Mouse (Mus musculus): ENCODE measurements around the gene Oser1. TPM values are rescaled to one million over a fixed set of nuclear protein-coding genes. Genes with fewer than 3 reads are reported as not detected.

Gene Oser1
- polyA plus RNA-seq (2015; fragmentation: Nextera tagmentation; extraction: Ambion mirVana) = 56.9 and 58.7 TPM in 2 replicates

DNA sequence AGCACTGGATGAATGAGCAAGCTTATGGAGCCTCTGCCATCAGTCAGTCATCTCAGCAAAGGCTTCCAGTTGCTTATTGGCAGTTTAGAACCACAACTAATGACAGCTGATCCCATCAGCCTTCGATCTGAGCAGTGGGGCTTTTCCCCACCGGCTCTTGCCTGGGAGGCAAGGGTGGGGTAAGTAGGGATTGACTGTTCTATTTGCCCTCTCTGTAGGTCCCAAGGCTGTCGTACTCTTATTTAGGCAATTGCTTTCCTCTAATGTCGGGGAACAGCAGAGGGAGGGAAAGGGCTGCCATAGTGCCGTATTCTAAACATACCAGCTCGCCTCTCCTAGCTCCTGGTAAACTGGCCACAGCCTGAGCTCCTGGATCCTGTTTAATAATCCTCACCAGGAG, at the start of gene Oser1:
Oser1 (minus strand) TSS at position 101 of the 400 bp plus-strand sequence.

DNA sequence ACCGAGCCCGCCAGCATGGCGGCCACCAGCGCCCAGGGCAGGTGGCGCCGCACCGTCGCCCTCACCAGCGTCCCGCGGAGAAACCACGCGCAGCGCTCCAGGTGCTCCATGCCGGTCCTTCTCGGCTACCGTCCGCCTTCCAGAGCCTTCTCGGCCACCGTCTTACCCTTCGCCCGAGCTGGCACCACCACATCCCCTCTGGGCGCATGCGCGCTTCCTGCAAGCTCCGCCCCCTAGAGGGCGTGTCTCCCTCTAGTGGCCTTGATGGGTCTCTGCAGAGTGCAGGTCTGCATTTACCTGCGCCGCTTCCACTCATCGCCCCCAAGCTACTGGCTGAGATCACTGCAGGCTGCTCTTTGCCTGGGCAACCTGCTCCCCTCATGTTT, 48.0 kb upstream of the Oser1 start, which contains the start of gene Fitm2:
Fitm2 (minus strand) TSS at position 164 of the 386 bp plus-strand sequence.

DNA sequence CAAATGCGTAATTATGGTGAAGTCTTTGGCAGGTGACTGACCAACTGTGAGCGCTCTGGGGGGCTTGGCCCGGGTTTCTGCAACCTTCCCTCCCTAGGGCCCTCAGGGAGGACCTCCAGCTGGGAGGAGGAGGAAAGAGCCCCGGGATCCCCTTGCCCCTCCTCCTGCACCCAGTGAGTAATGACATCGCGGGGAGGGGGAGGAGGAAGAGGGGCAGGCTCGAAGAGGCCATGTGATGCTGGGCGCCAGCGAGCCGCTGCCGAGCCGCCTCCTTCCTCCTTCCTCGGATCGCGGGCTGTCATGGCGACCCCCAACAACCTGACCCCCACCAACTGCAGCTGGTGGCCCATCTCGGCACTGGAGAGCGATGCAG, 13.7 kb upstream of the Oser1 start, which contains the start of gene Gdap1l1:
Gdap1l1 (plus strand) TSS at position 231 of the 373 bp plus-strand sequence.

DNA sequence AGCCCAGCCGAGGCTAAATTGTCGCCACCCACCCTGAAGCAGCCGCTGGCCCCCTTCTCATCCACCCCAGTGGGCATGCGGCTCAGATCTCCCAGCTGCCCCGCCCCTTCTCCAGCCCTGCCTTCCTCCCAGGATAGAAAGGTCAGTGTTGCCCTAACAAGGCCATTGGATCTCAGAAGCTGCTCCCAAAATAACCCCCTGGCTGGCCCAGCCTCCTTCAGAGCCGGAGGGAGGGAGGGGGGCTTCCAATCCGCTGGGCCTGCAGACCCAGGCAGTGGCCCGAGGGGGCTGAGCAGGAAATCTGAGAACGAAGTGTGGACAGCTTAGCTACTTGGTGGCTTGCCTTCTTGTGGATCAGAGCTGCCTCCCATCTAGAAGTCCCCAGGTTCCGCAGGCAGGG, 26.6 kb downstream of the Oser1 start, which contains the start of gene Jph2:
Jph2 (minus strand) TSS at position 89 of the 400 bp plus-strand sequence.

Other genes starting within 250 kb of the Oser1 start
- 14.8 and 15.8 TPM in 2 replicates for gene Tox2, start 221.6 kb downstream of the Oser1 start, polyA plus RNA-seq (2015; fragmentation: Nextera tagmentation; extraction: Ambion mirVana)
- gene Jph2, start 26.7 kb downstream of the Oser1 start, polyA plus RNA-seq (2015; fragmentation: Nextera tagmentation; extraction: Ambion mirVana) = 0.89 and 1.0 TPM in 2 replicates
- 108 and 123 TPM in 2 replicates for gene Gdap1l1, start 13.8 kb upstream of the Oser1 start, polyA plus RNA-seq (2015; fragmentation: Nextera tagmentation; extraction: Ambion mirVana)
- gene Fitm2, start 47.9 kb upstream of the Oser1 start, polyA plus RNA-seq (2015; fragmentation: Nextera tagmentation; extraction: Ambion mirVana) = 16.7 and 17.4 TPM in 2 replicates
- gene R3hdml, start 67.6 kb upstream of the Oser1 start, polyA plus RNA-seq (2015; fragmentation: Nextera tagmentation; extraction: Ambion mirVana) = 0.28 and 0.42 TPM in 2 replicates
- gene Hnf4a, start 82.1 kb upstream of the Oser1 start, polyA plus RNA-seq (2015; fragmentation: Nextera tagmentation; extraction: Ambion mirVana) = not detected in 2 replicates
- gene Ttpal, start 177.6 kb upstream of the Oser1 start, polyA plus RNA-seq (2015; fragmentation: Nextera tagmentation; extraction: Ambion mirVana) = 23.2 and 25.6 TPM in 2 replicates
- gene Serinc3, start 220.4 kb upstream of the Oser1 start, polyA plus RNA-seq (2015; fragmentation: Nextera tagmentation; extraction: Ambion mirVana) = 36.4 and 38.8 TPM in 2 replicates
- 111 and 132 TPM in 2 replicates for gene Pkig, start 233.7 kb upstream of the Oser1 start, polyA plus RNA-seq (2015; fragmentation: Nextera tagmentation; extraction: Ambion mirVana)